Mouse (Mus musculus) lung, postnatal 25 days (tissue): ENCODE data around the gene Klra10.
"Not testable (repeated sequence)": the region's sequence is repeated elsewhere in the genome, so short reads cannot be mapped to it uniquely, and the experiment has no call there.

Experiments
- DNase-seq: peaks from one replicate; pipeline ENCODE4 v3.0.0; 2022; ENCODE audit warnings: low spot score

Klra10 gene

DNA sequence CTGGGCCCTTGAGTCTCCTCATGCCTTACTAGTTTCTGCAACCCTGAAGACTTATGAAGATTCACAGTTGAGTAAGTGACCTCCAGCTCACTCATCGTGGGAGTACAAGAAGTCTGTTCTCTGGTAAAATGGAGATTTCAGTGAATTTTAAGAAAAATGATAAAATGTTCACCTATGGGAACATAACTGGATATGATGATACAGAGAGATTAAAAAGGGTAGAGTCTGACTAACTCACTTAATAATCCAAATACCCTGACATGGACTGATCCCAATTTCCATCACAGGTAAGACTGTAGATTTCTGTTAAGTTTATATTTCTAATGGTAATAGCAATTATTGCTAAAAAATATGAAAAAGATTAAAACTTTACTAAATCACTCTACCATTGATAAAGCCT, at the start of gene Klra10:
Gene Klra10, minus strand, starts transcription at position 101 of the 400 bp plus-strand sequence.
- DNase-seq, result not testable (repeated sequence)

DNA sequence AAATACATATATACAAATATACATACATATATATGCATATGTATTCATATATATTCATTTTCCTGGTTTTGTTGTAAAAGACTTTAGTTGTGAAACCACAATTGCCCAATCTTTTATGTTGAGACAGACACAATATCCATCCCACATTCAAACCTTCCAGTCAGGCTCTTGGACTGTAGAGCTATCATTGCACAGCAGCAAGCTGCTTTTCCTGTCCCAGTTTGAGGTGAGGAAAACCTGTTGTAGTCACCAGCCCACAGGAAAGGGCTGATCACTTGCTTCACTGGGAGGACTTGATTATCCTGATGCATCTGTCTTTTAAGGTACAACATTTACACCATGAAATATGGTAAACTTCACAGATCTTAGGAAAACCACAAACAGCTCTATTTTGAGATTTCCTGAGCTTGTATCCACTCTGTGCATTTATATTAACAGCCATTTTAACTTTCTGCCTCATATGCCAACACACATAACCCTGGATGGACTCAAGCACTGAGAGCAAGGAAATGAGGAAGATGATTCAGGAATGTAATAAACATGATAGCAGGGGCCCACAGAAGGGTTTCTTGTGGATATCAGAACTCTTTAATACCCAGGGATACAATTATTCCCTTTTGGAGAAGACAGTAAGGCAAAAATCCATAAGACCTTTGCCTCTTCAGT, 6.4 kb upstream of the Klra10 start:
- no peak for DNase-seq

DNA sequence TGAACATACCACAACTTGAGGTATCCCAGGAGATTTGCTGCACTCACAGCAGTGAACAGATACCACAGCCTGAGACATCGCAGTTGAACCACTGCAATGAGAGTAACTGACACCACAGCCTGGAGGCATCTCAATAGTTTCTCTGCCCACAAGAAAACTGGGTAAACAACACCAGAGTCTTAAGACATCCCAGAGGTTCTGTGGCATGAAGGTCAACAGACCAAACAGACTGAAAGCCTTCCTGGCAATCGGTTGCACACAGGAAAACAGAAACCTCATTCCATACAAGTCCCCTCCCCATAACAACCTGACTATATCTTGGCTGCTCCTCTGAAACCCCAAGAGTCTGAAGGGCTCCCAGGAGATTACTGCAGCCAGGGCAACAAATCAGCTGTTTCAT, 26.4 kb downstream of the Klra10 start:
- no peak for DNase-seq

DNA sequence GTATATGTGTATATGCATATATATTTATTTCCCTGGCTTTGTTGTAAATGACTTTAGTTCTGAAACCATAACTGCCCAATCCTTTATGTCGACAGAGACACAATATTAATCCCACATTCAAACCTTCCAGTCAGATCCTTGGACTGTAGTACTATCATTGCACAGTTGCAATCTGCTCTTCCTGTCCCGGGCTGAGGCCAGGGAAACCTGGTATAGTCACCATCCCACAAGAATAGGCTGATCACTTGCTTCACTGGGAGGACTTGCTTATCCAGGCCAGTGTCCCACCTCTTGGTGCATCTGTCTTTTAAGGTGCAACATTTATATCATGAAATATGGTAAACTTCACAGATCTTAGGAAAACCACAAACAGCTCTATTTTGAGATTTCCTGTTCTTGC, 44.2 kb downstream of the Klra10 start:
- DNase-seq, result no peak

DNA sequence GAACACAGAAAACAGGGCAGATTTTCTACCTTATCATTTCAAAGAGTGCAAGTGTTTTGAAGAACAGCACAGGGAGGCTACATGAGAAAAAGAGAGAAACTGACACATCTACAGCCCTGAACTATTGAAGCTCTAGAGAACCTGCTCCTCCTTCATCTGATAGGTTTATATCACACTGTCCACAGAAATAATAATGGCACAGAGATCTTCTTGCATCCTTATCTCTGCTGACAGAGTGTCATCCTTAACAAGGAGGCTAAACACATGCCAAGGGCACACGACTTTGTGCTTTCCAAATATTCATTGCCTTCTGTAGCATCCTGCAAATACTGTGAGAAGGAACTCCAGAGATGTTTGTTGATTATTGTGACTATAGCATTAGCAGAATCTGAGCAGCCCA, 45.1 kb downstream of the Klra10 start:
- DNase-seq, result no peak

DNA sequence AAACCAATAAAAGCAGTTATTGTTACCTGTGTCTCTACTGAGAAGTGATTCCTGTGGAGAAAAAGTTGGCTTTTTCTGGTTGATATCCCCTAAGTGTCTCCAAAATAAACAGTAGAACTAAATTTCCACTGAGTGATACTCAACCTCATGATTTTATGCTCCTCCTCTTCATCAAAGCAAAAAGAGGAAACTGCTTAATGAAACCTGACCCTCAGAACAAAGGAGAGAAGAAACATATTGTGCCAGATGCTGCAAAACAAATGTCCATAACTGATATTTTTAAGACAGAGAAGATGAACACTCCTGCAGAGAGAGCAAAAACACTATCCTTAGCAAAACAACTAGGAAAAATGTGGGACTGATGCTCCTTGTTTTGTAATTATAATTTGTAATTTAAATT, 48.5 kb downstream of the Klra10 start, which contains the start of gene Klra7:
Gene Klra7, minus strand, starts transcription at position 101 of the 400 bp plus-strand sequence.
- DNase-seq, result no peak
